Mouse (Mus musculus): ENCODE data around the gene Tada1. TPM values are rescaled to one million over a fixed set of nuclear protein-coding genes. Genes with fewer than 3 reads are reported as not detected.
A peak's percentile ranks its signal among the peaks of the same experiment; 100 is the strongest.

Tada1 gene
- total RNA-seq (2014; fragmentation: Nextera tagmentation), result 36.2 and 43.9 TPM in 2 replicates
- total RNA-seq (2017), result 45.4 and 45.9 TPM in 2 replicates

- ATAC-seq (replicated peaks; ENCODE audit: poor library complexity, severe bottlenecking), result peak; percentile 77
Observed at GRCm38 (mm10) chr1:166379013-166379629, at the start of gene Tada1. Gene Tada1, plus strand, starts transcription at chr1:166379097.

- no peak for ATAC-seq (replicated peaks; ENCODE audit: poor library complexity, severe bottlenecking)
Observed at GRCm38 (mm10) chr1:166330752-166331151, 48.1 kb upstream of the Tada1 start.

- ATAC-seq (replicated peaks; ENCODE audit: poor library complexity, severe bottlenecking), result peak; percentile 96
Observed at GRCm38 (mm10) chr1:166339110-166339509, 39.8 kb upstream of the Tada1 start.

- no peak for ATAC-seq (replicated peaks; ENCODE audit: poor library complexity, severe bottlenecking)
Observed at GRCm38 (mm10) chr1:166342060-166342459, 36.8 kb upstream of the Tada1 start.

GRCm38 (mm10) chr1:166342539-166342938 lies 36.4 kb upstream of the Tada1 start:
- peak; percentile 47 for ATAC-seq (replicated peaks; ENCODE audit: poor library complexity, severe bottlenecking)

- no peak for ATAC-seq (replicated peaks; ENCODE audit: poor library complexity, severe bottlenecking)
Observed at GRCm38 (mm10) chr1:166343586-166343985, 35.3 kb upstream of the Tada1 start.

- ATAC-seq (replicated peaks; ENCODE audit: poor library complexity, severe bottlenecking), result no peak
Observed at GRCm38 (mm10) chr1:166344300-166345077, 34.4 kb upstream of the Tada1 start.

- ATAC-seq (replicated peaks; ENCODE audit: poor library complexity, severe bottlenecking), result peak; percentile 87
Observed at GRCm38 (mm10) chr1:166345602-166346001, 33.3 kb upstream of the Tada1 start.

GRCm38 (mm10) chr1:166346906-166347305 lies 32.0 kb upstream of the Tada1 start:
- no peak for ATAC-seq (replicated peaks; ENCODE audit: poor library complexity, severe bottlenecking)

GRCm38 (mm10) chr1:166349341-166349740 lies 29.6 kb upstream of the Tada1 start:
- ATAC-seq (replicated peaks; ENCODE audit: poor library complexity, severe bottlenecking), result no peak

GRCm38 (mm10) chr1:166349751-166350150 lies 29.1 kb upstream of the Tada1 start:
- no peak for ATAC-seq (replicated peaks; ENCODE audit: poor library complexity, severe bottlenecking)

GRCm38 (mm10) chr1:166360157-166360855 lies 18.6 kb upstream of the Tada1 start:
- ATAC-seq (replicated peaks; ENCODE audit: poor library complexity, severe bottlenecking), result peak; percentile 99

GRCm38 (mm10) chr1:166360896-166361295 lies 18.0 kb upstream of the Tada1 start:
- no peak for ATAC-seq (replicated peaks; ENCODE audit: poor library complexity, severe bottlenecking)

- ATAC-seq (replicated peaks; ENCODE audit: poor library complexity, severe bottlenecking), result no peak
Observed at GRCm38 (mm10) chr1:166361842-166362241, 17.1 kb upstream of the Tada1 start.

- ATAC-seq (replicated peaks; ENCODE audit: poor library complexity, severe bottlenecking), result no peak
Observed at GRCm38 (mm10) chr1:166362659-166363058, 16.2 kb upstream of the Tada1 start.

- ATAC-seq (replicated peaks; ENCODE audit: poor library complexity, severe bottlenecking), result no peak
Observed at GRCm38 (mm10) chr1:166363122-166363521, 15.8 kb upstream of the Tada1 start.

GRCm38 (mm10) chr1:166377171-166377570 lies 1.7 kb upstream of the Tada1 start:
- no peak for ATAC-seq (replicated peaks; ENCODE audit: poor library complexity, severe bottlenecking)

- ATAC-seq (replicated peaks; ENCODE audit: poor library complexity, severe bottlenecking), result no peak
Observed at GRCm38 (mm10) chr1:166378431-166379012, 375 bp upstream of the Tada1 start.

- ATAC-seq (replicated peaks; ENCODE audit: poor library complexity, severe bottlenecking), result peak; percentile 63
Observed at GRCm38 (mm10) chr1:166379630-166380231, 834 bp downstream of the Tada1 start.

GRCm38 (mm10) chr1:166381336-166381735 lies 2.4 kb downstream of the Tada1 start:
- no peak for ATAC-seq (replicated peaks; ENCODE audit: poor library complexity, severe bottlenecking)
